Mouse (Mus musculus): ENCODE data around the gene Nt5dc3.
A peak's percentile ranks its signal among the peaks of the same experiment; 100 is the strongest.

Gene Nt5dc3

GRCm38 (mm10) chr10:86779117-86779755 is 431 bp downstream of the Nt5dc3 start:
- peak; percentile 12 for DNase-seq (ENCODE audit: low spot score)

GRCm38 (mm10) chr10:86779816-86780500 is 1.2 kb downstream of the Nt5dc3 start:
- no peak for DNase-seq (ENCODE audit: low spot score)

GRCm38 (mm10) chr10:86781641-86782040 is 2.8 kb downstream of the Nt5dc3 start:
- DNase-seq (ENCODE audit: low spot score) = no peak

GRCm38 (mm10) chr10:86782656-86783055 is 3.9 kb downstream of the Nt5dc3 start:
- DNase-seq (ENCODE audit: low spot score) = no peak

GRCm38 (mm10) chr10:86783561-86783960 is 4.8 kb downstream of the Nt5dc3 start:
- DNase-seq (ENCODE audit: low spot score) = no peak

- DNase-seq (ENCODE audit: low spot score) = no peak
Observed at GRCm38 (mm10) chr10:86784126-86784675, 5.4 kb downstream of the Nt5dc3 start.

- no peak for DNase-seq (ENCODE audit: low spot score)
Observed at GRCm38 (mm10) chr10:86785396-86785795, 6.6 kb downstream of the Nt5dc3 start.

GRCm38 (mm10) chr10:86786083-86786482 is 7.3 kb downstream of the Nt5dc3 start:
- no peak for DNase-seq (ENCODE audit: low spot score)

- no peak for DNase-seq (ENCODE audit: low spot score)
Observed at GRCm38 (mm10) chr10:86788193-86788592, 9.4 kb downstream of the Nt5dc3 start.

- DNase-seq (ENCODE audit: low spot score) = no peak
Observed at GRCm38 (mm10) chr10:86789146-86789672, 10.4 kb downstream of the Nt5dc3 start.

- DNase-seq (ENCODE audit: low spot score) = no peak
Observed at GRCm38 (mm10) chr10:86791507-86792184, 12.8 kb downstream of the Nt5dc3 start.

- DNase-seq (ENCODE audit: low spot score) = no peak
Observed at GRCm38 (mm10) chr10:86793509-86793951, 14.7 kb downstream of the Nt5dc3 start.

GRCm38 (mm10) chr10:86794196-86794595 is 15.4 kb downstream of the Nt5dc3 start:
- DNase-seq (ENCODE audit: low spot score) = no peak

GRCm38 (mm10) chr10:86794794-86795535 is 16.2 kb downstream of the Nt5dc3 start:
- no peak for DNase-seq (ENCODE audit: low spot score)

- DNase-seq (ENCODE audit: low spot score) = no peak
Observed at GRCm38 (mm10) chr10:86796073-86796741, 17.4 kb downstream of the Nt5dc3 start.

- no peak for DNase-seq (ENCODE audit: low spot score)
Observed at GRCm38 (mm10) chr10:86807362-86807761, 28.6 kb downstream of the Nt5dc3 start.

- no peak for DNase-seq (ENCODE audit: low spot score)
Observed at GRCm38 (mm10) chr10:86808013-86808758, 29.4 kb downstream of the Nt5dc3 start.

- no peak for DNase-seq (ENCODE audit: low spot score)
Observed at GRCm38 (mm10) chr10:86810000-86810399, 31.2 kb downstream of the Nt5dc3 start.

- no peak for DNase-seq (ENCODE audit: low spot score)
Observed at GRCm38 (mm10) chr10:86810612-86811011, 31.8 kb downstream of the Nt5dc3 start.
